In genomic region chr13:44990073-44990682, GRCm38 (mm10) we compare ENCODE assay signal across 32 mouse cellular contexts. TPM values are rescaled to one million over a fixed set of nuclear protein-coding genes. Genes with fewer than 3 reads are reported as not detected.
DNase-seq lines count a peak whose midpoint lies in the region; ATAC-seq lines count a peak whose summit lies in the region.
"Had no signal": no experiment of that assay in that cellular context is flagged by ENCODE, and none has a peak within 500 bp of the region (broad histone marks: within the 10 kb centered on the region; RNA-seq: fewer than 3 reads in every experiment).

No protein-coding gene starts in this region.

- no peaks in the 10 kb centered on the region for H3K9me3 ChIP-seq in intestine, embryonic 15.5 days
- H3K9me3 ChIP-seq in stomach, embryonic 15.5 days: no peaks in the 10 kb centered on the region
- H3K9me3 ChIP-seq: embryonic facial prominence, embryonic 12.5 days; forebrain, embryonic 10.5 days; G1E; hindbrain, embryonic 10.5 days; hindbrain, embryonic 15.5 days; limb, embryonic 12.5 days; liver, embryonic 13.5 days; midbrain, embryonic 10.5 days; midbrain, embryonic 15.5 days; neural tube, embryonic 15.5 days had no signal

- H3K9ac ChIP-seq in intestine, embryonic 15.5 days: no peak overlapping the region
- no peak overlapping the region for H3K9ac ChIP-seq in stomach, embryonic 15.5 days
- H3K9ac ChIP-seq: embryonic facial prominence, embryonic 12.5 days; hindbrain, embryonic 15.5 days; limb, embryonic 12.5 days; liver, embryonic 13.5 days; lung, embryonic 14.5 days; midbrain, embryonic 15.5 days; neural tube, embryonic 15.5 days had no signal

- H3K4me3 ChIP-seq in intestine, embryonic 15.5 days (replicated peaks): no peak overlapping the region
- no peak overlapping the region for H3K4me3 ChIP-seq in stomach, embryonic 15.5 days (replicated peaks)
- H3K4me3 ChIP-seq: embryonic facial prominence, embryonic 12.5 days; forebrain, embryonic 10.5 days; gastrocnemius, adult 2 months; hindbrain, embryonic 10.5 days; hindbrain, embryonic 15.5 days; limb, embryonic 12.5 days; liver, embryonic 13.5 days; midbrain, embryonic 10.5 days; midbrain, embryonic 15.5 days; neural tube, embryonic 15.5 days had no signal

- ATAC-seq in intestine, embryonic 15.5 days: peak; percentile 88
- ATAC-seq in stomach, embryonic 15.5 days (ENCODE audit: insufficient read depth, low FRiP score, low read depth): peak; percentile 56; the same call in 1 of the 2 replicates
- ATAC-seq: forebrain, embryonic 16.5 days; inflammation-experienced regulatory T-cells, adult 6 months; midbrain, embryonic 15.5 days had no signal

- DNase-seq in heart, adult 11 months: peak; percentile 92
- DNase-seq in heart, adult 18-20 months: no peak
- peak; percentile 44 for DNase-seq in kidney, adult 9 months
- no peak for DNase-seq in kidney, postnatal 4 days
- no peak for DNase-seq in testis, postnatal 14 days (ENCODE audit: low spot score)
- DNase-seq in layer of hippocampus, adult 9-11 months: no peak
- DNase-seq: adrenal gland, postnatal 10 days; cerebellum, adult 11 months; cerebellum, adult 9-10 months; embryo, embryonic 11 days; gastrocnemius, adult 2 months; gastrocnemius, postnatal 36 days; heart, postnatal 14 days; liver, embryonic 13.5 days; lung, embryonic 14.5 days; retina, postnatal 1 day; right cerebral cortex, postnatal 14 days; thymus, adult 2 months; thymus, postnatal 36 days had no signal

- no peaks in the 10 kb centered on the region; the same call in 1 of the 2 replicates for H3K36me3 ChIP-seq in intestine, embryonic 15.5 days
- H3K36me3 ChIP-seq in stomach, embryonic 15.5 days: 0 out of 2 replicates have a peak, but pooled peaks cover 10% of the 10 kb centered on the region

- 81% methylated on average over 7 of the region's 7 CpGs for WGBS in intestine, embryonic 15.5 days
- 72% methylated on average over 7 of the region's 7 CpGs for WGBS in stomach, embryonic 15.5 days

- 0 out of 2 replicates have a peak overlapping the region, but pooled peaks have one; percentile 22 for H3K27ac ChIP-seq in intestine, embryonic 15.5 days
- H3K27ac ChIP-seq in stomach, embryonic 15.5 days: peak overlapping the region; percentile 54; the same call in 1 of the 2 replicates
- H3K27ac ChIP-seq: embryonic facial prominence, embryonic 12.5 days; forebrain, embryonic 10.5 days; gastrocnemius, adult 2 months; hindbrain, embryonic 10.5 days; hindbrain, embryonic 15.5 days; limb, embryonic 12.5 days; liver, embryonic 13.5 days; midbrain, embryonic 10.5 days; midbrain, embryonic 15.5 days; neural tube, embryonic 15.5 days had no signal

- H3K4me2 ChIP-seq in intestine, embryonic 15.5 days (replicated peaks): no peak overlapping the region
- no peak overlapping the region for H3K4me2 ChIP-seq in stomach, embryonic 15.5 days
- H3K4me2 ChIP-seq: embryonic facial prominence, embryonic 12.5 days; hindbrain, embryonic 15.5 days; limb, embryonic 12.5 days; liver, embryonic 13.5 days; lung, embryonic 14.5 days; midbrain, embryonic 15.5 days; neural tube, embryonic 15.5 days had no signal

- H3K4me1 ChIP-seq in intestine, embryonic 15.5 days (replicated peaks): no peaks in the 10 kb centered on the region
- H3K4me1 ChIP-seq in stomach, embryonic 15.5 days: no peaks in the 10 kb centered on the region
- H3K4me1 ChIP-seq: hindbrain, embryonic 10.5 days; hindbrain, embryonic 15.5 days; midbrain, embryonic 10.5 days; midbrain, embryonic 15.5 days had no signal

- H3K27me3 ChIP-seq in intestine, embryonic 15.5 days (replicated peaks): no peaks in the 10 kb centered on the region
- no peaks in the 10 kb centered on the region for H3K27me3 ChIP-seq in stomach, embryonic 15.5 days (replicated peaks)
- H3K27me3 ChIP-seq: embryonic facial prominence, embryonic 12.5 days; hindbrain, embryonic 15.5 days; limb, embryonic 12.5 days; liver, embryonic 13.5 days; midbrain, embryonic 15.5 days; neural tube, embryonic 15.5 days had no signal

RNA-seq across cellular contexts. Expression of gene Dtnbp1, which starts 11.8 kb away (rescaled TPM):
- 100 to 1,000 TPM; 123 to 139 TPM for total RNA-seq in heart, adult 18-20 months (2021)
- 62.0 and 63.8 TPM in 2 replicates for polyA plus RNA-seq in intestine, embryonic 15.5 days (2015; fragmentation: Nextera tagmentation; extraction: Ambion mirVana)
- 58.7 and 61.1 TPM in 2 replicates for polyA plus RNA-seq in stomach, embryonic 15.5 days (2015; fragmentation: Nextera tagmentation; extraction: Ambion mirVana)

Comparison
In these comparisons a context has a peak if more than half of its experiments do, and no peak if none do; other contexts are left out.
1. DNase-seq: peak in heart, adult 11 months (single experiment) and kidney, adult 9 months (single experiment); none in heart, adult 18-20 months (0 of 2), kidney, postnatal 4 days (0 of 2), testis, postnatal 14 days (single experiment) and layer of hippocampus, adult 9-11 months (single experiment).